Mouse (Mus musculus) R1 (cell line): ENCODE results near the gene Dohh.

Source experiments
- DNase-seq: peaks from one replicate; pipeline ENCODE4 v3.0.0-alpha.2; 2018; ENCODE audit warnings: low read depth, low spot score

The Dohh gene

DNA sequence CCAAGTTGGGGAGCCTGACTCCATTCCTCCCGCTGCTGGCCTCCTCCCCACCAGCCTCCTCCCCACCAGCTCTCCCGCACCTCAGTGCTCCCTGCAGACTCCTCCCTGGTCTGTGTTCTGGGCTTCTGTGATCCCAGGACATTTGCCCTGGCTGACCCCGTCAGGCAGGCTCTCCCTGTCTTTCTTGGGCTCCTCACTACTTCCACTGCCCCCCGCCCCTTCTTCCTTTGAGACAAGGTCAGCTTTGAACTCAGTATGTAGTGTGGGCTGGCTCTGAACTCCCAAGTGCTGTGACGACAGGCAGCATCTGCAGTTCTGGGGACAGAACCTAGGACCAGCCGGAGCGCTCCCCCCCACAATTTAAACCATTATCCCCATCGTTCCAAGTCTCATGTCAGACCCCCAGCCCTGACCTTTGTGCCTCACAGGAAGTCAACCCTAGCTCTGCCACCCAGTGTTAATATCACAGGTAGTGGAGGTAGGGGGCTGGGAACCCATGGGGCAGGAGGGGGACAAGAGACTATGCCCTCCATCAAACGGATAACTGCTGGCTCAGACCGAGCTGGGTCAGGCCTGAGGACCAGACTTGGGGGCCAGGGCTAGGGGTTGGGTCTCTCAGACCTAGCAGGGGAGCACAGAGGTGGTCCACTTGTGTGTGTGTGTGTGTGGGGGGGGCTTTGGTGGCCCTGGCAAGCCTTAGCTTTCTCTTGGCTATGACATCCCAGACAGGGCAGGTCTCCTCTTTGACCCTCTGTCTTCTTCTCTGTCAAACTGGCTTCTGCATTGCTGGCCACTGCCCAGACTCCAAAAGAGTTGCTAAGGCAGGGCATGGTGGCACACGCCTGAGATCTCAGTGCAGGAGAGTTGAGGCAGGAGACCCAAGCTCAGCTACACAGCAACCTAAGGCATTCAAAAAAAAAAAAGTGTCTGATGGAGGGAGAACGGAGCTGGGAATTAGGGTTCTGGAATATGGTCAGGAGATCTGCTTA is 33.3 kb downstream of the Dohh start:
- DNase-seq, result no peak

GRCm38 (mm10) chr10:81418216-81419070 is 34.2 kb downstream of the Dohh start:
- no peak for DNase-seq

- no peak for DNase-seq
Observed at GRCm38 (mm10) chr10:81419111-81419928, 35.1 kb downstream of the Dohh start.

- peak; percentile 64 for DNase-seq
Observed at GRCm38 (mm10) chr10:81420191-81420767, 36.1 kb downstream of the Dohh start.

DNA sequence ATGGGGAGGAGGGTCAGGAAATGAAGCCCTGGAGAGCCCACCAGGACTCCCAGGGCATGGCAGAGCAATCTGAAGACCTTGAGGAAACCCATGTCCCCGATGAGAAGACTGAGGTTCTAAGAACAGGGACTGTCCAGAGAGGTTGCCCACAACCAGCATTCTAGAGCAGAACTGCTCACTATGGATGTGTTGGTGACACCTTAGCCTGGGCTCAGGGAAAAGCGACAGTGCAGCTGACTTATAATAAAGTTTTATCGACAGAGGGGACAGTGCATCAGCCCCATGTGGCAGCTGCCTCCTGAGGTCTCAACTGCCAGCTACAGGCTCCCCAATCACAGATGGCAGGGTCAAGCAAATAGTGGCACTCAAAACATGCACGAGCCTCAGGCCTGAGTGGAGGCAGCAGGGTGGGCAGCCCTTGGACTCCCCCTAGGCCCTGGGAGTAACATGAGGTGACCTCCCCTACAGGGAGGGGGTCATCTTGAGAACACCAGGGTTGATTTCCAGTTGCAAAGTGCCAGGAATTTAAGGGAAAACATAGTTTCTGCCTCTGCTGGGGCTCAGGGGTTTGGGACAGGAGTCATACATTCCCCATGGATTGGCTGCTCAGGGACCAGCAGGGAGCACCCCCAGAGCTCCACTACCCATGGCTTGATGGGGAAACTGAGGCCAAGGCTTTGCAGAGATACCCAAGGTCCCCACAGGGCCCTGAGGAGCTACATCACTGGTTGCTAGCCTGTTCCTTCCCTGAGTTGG is 37.0 kb downstream of the Dohh start:
- no peak for DNase-seq

DNA sequence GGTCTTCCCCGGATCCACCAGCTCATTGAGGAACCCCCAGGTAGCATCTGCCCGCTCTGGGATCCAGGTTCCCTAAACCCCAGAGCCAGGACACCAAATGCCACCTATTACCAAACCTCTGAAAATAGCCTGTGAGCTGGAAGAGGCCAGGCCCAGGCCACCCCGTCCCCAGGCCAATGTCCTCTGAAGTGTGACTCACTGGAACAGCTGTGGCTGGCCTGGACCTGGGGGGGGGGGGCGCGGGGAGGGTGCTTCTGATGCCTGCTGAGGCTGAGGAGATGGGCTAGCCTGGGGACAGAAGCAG is 37.5 kb downstream of the Dohh start:
- DNase-seq, result no peak

DNA sequence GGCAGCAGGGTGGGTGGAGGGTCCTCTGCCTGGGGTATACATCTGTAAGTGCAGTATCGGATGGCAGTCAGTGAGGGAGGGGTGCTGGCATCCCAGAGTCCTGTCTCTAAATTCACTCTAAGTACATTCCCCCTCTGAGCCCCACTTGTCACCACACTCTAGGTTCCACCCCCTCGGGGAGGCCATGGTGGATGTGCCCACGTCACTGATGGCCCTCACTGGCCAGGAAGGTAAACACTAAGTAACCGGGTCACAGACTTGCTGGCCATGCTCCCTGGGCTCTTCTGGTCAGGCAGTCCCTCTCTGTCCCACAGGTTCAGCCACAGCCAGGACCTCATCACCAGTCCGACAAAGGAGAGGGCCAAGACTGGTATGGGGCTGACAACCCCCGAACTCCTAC is 38.0 kb downstream of the Dohh start:
- DNase-seq, result no peak

- no peak for DNase-seq
Observed at GRCm38 (mm10) chr10:81422661-81423217, 38.5 kb downstream of the Dohh start.

- no peak for DNase-seq
Observed at GRCm38 (mm10) chr10:81423476-81424245, 39.4 kb downstream of the Dohh start.

GRCm38 (mm10) chr10:81424246-81425051 is 40.2 kb downstream of the Dohh start:
- no peak for DNase-seq

GRCm38 (mm10) chr10:81425236-81425850 is 41.1 kb downstream of the Dohh start:
- no peak for DNase-seq

GRCm38 (mm10) chr10:81426081-81426671 is 41.9 kb downstream of the Dohh start:
- DNase-seq, result no peak

DNA sequence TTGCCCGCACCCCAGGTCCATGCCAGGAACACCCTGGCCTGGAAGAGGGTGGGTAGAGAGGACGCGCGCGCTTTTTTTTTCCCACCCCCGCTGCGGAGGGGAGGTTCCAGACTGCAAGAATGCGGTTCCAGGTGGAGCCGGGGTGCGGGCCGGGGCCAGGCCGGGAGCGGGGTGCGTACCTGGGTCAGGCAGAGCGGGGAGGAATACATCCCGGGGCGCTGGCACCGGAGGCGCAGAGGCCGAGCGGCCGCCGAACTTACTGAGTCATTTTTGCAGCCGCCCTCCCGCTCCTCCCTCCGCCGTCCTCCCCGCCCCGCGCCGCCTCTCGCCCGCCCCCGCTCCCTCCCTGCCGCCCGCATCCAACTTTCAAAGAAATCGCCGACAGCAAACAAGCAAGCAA is 42.7 kb downstream of the Dohh start:
- no peak for DNase-seq

- DNase-seq, result no peak
Observed at GRCm38 (mm10) chr10:81427327-81427726, 43.1 kb downstream of the Dohh start.

- DNase-seq, result no peak
Observed at GRCm38 (mm10) chr10:81427804-81428506, 43.7 kb downstream of the Dohh start.

DNA sequence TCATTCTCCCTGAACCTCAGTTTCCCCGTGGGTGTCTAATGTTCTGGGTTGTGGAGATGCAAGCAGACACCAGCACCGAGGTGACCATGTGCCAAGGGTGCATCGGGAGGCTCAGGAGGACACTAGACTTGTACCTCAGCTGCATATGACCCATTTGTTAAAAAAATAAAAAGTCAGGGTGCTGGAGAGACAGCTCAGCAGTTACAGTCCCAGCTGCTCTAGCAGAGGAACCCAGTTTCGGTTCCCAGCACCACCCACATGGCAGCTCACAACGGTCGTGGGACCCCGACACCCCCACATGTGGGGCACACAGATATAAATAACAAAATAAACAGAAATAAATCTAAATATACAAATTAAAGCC is 44.3 kb downstream of the Dohh start:
- no peak for DNase-seq

DNA sequence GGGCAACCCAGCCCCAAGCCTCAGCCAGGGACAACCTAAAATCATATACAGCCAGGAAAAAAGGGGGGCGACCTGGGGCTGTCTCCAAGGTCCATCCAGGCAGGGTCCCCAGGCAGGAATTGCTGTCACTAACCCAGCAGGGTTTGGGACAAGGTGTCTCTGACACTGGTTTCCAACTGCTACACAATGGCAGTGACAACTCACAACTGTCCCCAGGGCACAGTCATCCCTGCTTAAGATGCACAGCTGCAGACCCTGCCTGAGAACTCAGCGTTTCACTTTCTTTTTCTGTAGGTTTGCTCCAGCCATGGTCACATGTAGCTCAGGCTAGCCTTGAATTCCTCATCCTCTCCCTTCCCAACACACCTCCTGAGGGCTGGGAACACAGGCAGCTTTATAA is 44.9 kb downstream of the Dohh start:
- no peak for DNase-seq
